Mouse (Mus musculus) lung, embryonic 16.5 days (tissue): ENCODE measurements at regions not wholly inside any gene's neighbourhood (a gene's known extent, or its start where the extent isn't known, plus 50 kb on each side); places are given as distances from the start of the nearest gene placed in this dataset.
"Not testable (repeated sequence)": the region's sequence is repeated elsewhere in the genome, so short reads cannot be mapped to it uniquely, and the experiment has no call there.

Source experiments
- ATAC-seq: fragments of 200-750 bp; cut with Nextera tagmentation; 2 replicates; pipeline ENCODE4 v1.8.0; 2017; ENCODE audit warnings: low read depth, mild to moderate bottlenecking, moderate library complexity
- H3K27ac ChIP-seq: fragments of 300-500 bp; sonication (generic); 2 replicates; pipeline ENCODE4 v1.5.1; 2014; ENCODE audit warnings: mild to moderate bottlenecking, control low read depth, low read length
- H3K27me3 ChIP-seq: fragments of 300-500 bp; sonication (generic); 2 replicates; pipeline ENCODE4 v1.6.1; 2014; ENCODE audit warnings: low read depth, low read length, mixed read lengths; ENCODE audit not compliant: control insufficient read depth, insufficient read depth
- H3K36me3 ChIP-seq: fragments of 300-500 bp; sonication (generic); 2 replicates; pipeline ENCODE4 v1.6.1; 2014; ENCODE audit warnings: low read length; ENCODE audit not compliant: control insufficient read depth, insufficient read depth
- H3K4me1 ChIP-seq: fragments of 300-500 bp; sonication (generic); replicated peaks from 2 replicates; pipeline ENCODE4 v1.6.1; 2014; ENCODE audit warnings: low read length, mixed read lengths; ENCODE audit not compliant: control insufficient read depth, insufficient read depth
- H3K4me2 ChIP-seq: fragments of 300-500 bp; sonication (generic); 2 replicates; pipeline ENCODE4 v1.6.1; 2014; ENCODE audit warnings: low read depth, low read length, control low read depth
- H3K4me3 ChIP-seq: fragments of 300-500 bp; sonication (generic); 2 replicates; pipeline ENCODE4 v1.5.1; 2014; ENCODE audit warnings: mild to moderate bottlenecking, low read length, control low read depth
- H3K9ac ChIP-seq: fragments of 300-500 bp; sonication (generic); 2 replicates; pipeline ENCODE4 v1.6.1; 2014; ENCODE audit warnings: low read length, control low read depth
- H3K9me3 ChIP-seq: fragments of 300-500 bp; sonication (generic); 2 replicates; pipeline ENCODE4 v1.6.1; 2016; ENCODE audit warnings: low read length; ENCODE audit not compliant: control insufficient read depth
- WGBS: fragments of 180-500 bp; shearing (Covaris S2); extraction: QIAGEN DNeasy Blood & Tissue Kit; methylation state at CpG from one replicate; pipeline ENCODE4 v1.1.7; 2014; 5-methylcytosine and 5-hydroxymethylcytosine counted together

- Histone ChIP-seq H3K4me1 (peaks cover 2% of the 10 kb centered on the region; the same call in 1 of the 2 replicates), H3K9ac (no peak overlapping the region), H3K9me3 (no peaks in the 10 kb centered on the region), H3K27ac (no peak overlapping the region), H3K4me2 (no peak overlapping the region), H3K4me3 (no peak overlapping the region), H3K27me3 (no peaks in the 10 kb centered on the region), H3K36me3 (no peaks in the 10 kb centered on the region)
- ATAC-seq, result no peak
- WGBS, result 77% methylated on average over 4 of the region's 4 CpGs
Observed at GRCm38 (mm10) chr4:81597390-81597789, 154.8 kb upstream of the Mpdz start.

DNA sequence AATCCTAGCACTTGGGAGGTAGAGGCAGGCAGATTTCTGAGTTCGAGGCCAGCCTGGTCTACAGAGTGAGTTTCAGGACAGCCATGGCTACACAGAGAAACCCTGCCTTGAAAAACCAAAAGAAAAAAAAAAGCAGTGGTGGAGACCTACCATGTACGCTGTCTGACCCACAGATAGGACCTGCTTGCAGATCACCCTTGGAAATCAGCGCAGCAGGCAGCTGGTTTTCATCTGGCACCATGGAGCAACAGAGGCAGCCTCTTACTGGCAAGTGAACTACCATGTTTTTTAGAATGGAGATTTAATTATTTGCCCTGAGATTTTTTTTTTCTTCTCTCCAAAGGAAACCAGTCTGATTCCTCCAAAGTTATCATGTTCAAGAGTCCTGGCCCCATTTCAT, 150.8 kb upstream of the Mpdz start:
- H3K27me3 ChIP-seq, H3K27ac ChIP-seq, H3K36me3 ChIP-seq, H3K9ac ChIP-seq, H3K4me3 ChIP-seq, H3K4me2 ChIP-seq, H3K4me1 ChIP-seq, ATAC-seq, H3K9me3 ChIP-seq: not testable (repeated sequence)
- 88% methylated on average over 3 of the region's 3 CpGs for WGBS

DNA sequence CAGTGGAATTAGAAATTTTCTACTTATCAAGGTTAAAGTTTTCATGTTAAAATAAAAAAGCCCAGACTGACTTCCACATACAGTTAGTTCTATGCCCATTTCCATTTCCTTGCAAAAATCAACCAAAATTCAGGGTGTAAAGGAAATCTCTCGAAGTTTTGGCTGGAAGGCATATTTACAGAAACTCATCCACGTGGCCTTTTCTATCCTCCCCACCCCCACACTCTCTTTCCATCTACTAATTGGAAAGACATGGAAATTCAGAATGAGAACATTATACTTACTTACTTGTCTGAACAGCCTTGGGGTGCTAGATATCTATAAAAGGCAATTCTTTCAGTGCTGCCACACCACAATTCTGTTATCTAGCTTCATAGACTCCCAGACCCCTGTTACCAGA, 139.9 kb upstream of the Mpdz start:
- ATAC-seq, result no peak
- H3K27ac ChIP-seq, result peak overlapping the region; percentile 47
- H3K9me3 ChIP-seq, result no peaks in the 10 kb centered on the region
- WGBS, result 34% methylated on average over 2 of the region's 2 CpGs
- H3K9ac ChIP-seq, result peak overlapping the region; percentile 23; the same call in 1 of the 2 replicates
- no peak overlapping the region for H3K4me3 ChIP-seq
- no peaks in the 10 kb centered on the region for H3K27me3 ChIP-seq
- 0 out of 2 replicates have a peak, but pooled peaks cover 5% of the 10 kb centered on the region for H3K4me1 ChIP-seq
- no peak overlapping the region for H3K4me2 ChIP-seq
- no peaks in the 10 kb centered on the region for H3K36me3 ChIP-seq

DNA sequence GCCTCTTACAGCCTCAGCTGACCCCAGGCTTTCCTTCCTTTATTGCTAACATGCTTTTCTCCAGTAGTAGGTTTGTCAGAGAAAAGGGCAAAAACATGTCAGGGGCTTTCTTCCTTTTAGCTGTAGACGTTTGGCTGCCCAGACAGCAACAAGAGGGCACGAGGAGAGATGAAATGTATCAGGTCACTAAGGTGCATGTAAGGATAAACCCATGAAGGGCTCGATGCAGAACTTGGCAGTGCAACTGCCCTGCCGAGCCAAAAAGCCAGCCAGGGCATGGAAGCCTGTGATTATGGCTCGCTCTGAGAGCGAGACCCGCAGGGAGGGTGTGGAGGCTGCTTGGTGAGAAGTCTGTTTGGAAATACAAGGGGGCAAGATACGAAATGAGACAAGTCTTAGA, 137.9 kb upstream of the Mpdz start:
- no peak overlapping the region for H3K9ac ChIP-seq
- H3K9me3 ChIP-seq, result no peaks in the 10 kb centered on the region
- no peaks in the 10 kb centered on the region for H3K27me3 ChIP-seq
- no peak for ATAC-seq
- H3K4me2 ChIP-seq, result no peak overlapping the region
- H3K27ac ChIP-seq, result 0 out of 2 replicates have a peak overlapping the region, but pooled peaks have one; percentile 5
- 51% methylated on average over 8 of the region's 8 CpGs for WGBS
- H3K4me1 ChIP-seq, result 0 out of 2 replicates have a peak, but pooled peaks cover 5% of the 10 kb centered on the region
- no peak overlapping the region for H3K4me3 ChIP-seq
- no peaks in the 10 kb centered on the region for H3K36me3 ChIP-seq

GRCm38 (mm10) chr4:81579389-81580110, 136.9 kb upstream of the Mpdz start:
- no peaks in the 10 kb centered on the region for H3K36me3 ChIP-seq
- 0 out of 2 replicates have a peak, but pooled peaks cover 5% of the 10 kb centered on the region for H3K4me1 ChIP-seq
- 73% methylated on average over 8 of the region's 8 CpGs for WGBS
- no peak overlapping the region for H3K4me2 ChIP-seq
- 0 out of 2 replicates have a peak overlapping the region, but pooled peaks have one; percentile 13 for H3K27ac ChIP-seq
- H3K27me3 ChIP-seq, result no peaks in the 10 kb centered on the region
- H3K9me3 ChIP-seq, result no peaks in the 10 kb centered on the region
- no peak overlapping the region for H3K9ac ChIP-seq
- ATAC-seq, result no peak
- no peak overlapping the region for H3K4me3 ChIP-seq

- 59% methylated on average over 6 of the region's 6 CpGs for WGBS
- H3K27me3 ChIP-seq, result no peaks in the 10 kb centered on the region
- H3K9ac ChIP-seq, result no peak overlapping the region
- no peak for ATAC-seq
- no peaks in the 10 kb centered on the region for H3K9me3 ChIP-seq
- H3K27ac ChIP-seq, result no peak overlapping the region
- no peak overlapping the region for H3K4me2 ChIP-seq
- 0 out of 2 replicates have a peak, but pooled peaks cover 5% of the 10 kb centered on the region for H3K4me1 ChIP-seq
- no peaks in the 10 kb centered on the region for H3K36me3 ChIP-seq
- no peak overlapping the region for H3K4me3 ChIP-seq
Observed at GRCm38 (mm10) chr4:81578981-81579380, 136.4 kb upstream of the Mpdz start.

- H3K4me3 ChIP-seq, result no peak overlapping the region
- H3K4me1 ChIP-seq, result no peaks in the 10 kb centered on the region
- peak; percentile 79 for ATAC-seq
- no peak overlapping the region for H3K4me2 ChIP-seq
- H3K27me3 ChIP-seq, result no peaks in the 10 kb centered on the region
- no peaks in the 10 kb centered on the region for H3K9me3 ChIP-seq
- WGBS, result 34% methylated on average over 5 of the region's 5 CpGs
- no peak overlapping the region for H3K27ac ChIP-seq
- no peak overlapping the region for H3K9ac ChIP-seq
- no peaks in the 10 kb centered on the region for H3K36me3 ChIP-seq
Observed at GRCm38 (mm10) chr4:81573771-81574170, 131.2 kb upstream of the Mpdz start.

GRCm38 (mm10) chr4:81570736-81571135, 128.1 kb upstream of the Mpdz start:
- Histone ChIP-seq H3K9ac (no peak overlapping the region), H3K27me3 (no peaks in the 10 kb centered on the region), H3K4me1 (peaks cover 2% of the 10 kb centered on the region; the same call in 1 of the 2 replicates), H3K36me3 (no peaks in the 10 kb centered on the region), H3K4me3 (no peak overlapping the region), H3K27ac (no peak overlapping the region), H3K4me2 (no peak overlapping the region), H3K9me3 (no peaks in the 10 kb centered on the region)
- 51% methylated on average over 4 of the region's 4 CpGs for WGBS
- ATAC-seq, result no peak

DNA sequence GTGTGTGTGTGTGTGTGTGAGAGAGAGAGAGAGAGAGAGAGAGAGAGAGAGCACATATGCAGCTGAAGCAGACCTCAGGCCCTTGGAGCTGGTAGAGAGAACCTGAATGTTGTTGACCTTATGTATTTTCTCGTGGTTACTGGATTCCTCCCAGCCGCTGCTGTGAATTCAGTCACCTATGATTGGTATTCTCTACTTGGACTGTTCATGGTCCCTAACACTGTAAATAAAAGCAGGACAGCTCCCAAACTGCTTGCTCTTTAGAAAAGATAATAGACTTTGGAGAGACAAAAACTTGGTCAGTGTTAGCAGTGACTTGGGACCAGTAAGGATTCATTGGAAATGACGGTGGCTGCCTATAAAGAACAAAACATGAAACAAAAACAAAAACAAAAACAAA, 126.9 kb upstream of the Mpdz start:
- no peak overlapping the region for H3K4me2 ChIP-seq
- no peaks in the 10 kb centered on the region for H3K27me3 ChIP-seq
- no peak overlapping the region for H3K4me3 ChIP-seq
- H3K27ac ChIP-seq, result no peak overlapping the region
- no peak overlapping the region for H3K9ac ChIP-seq
- 76% methylated on average over 3 of the region's 3 CpGs for WGBS
- no peaks in the 10 kb centered on the region for H3K36me3 ChIP-seq
- no peaks in the 10 kb centered on the region for H3K9me3 ChIP-seq
- ATAC-seq, result no peak
- peaks cover 6% of the 10 kb centered on the region; the same call in 1 of the 2 replicates for H3K4me1 ChIP-seq
